Mouse (Mus musculus): ENCODE measurements around the gene Crybg1. TPM values are rescaled to one million over a fixed set of nuclear protein-coding genes. Genes with fewer than 3 reads are reported as not detected.

Gene Crybg1
- polyA plus RNA-seq, 1 experiment from 2014 or later, result 25.5 TPM

GRCm38 (mm10) chr10:44000156-44000865, 148.3 kb downstream of the Crybg1 start:
- no peaks in the 10 kb centered on the region for H3K27me3 ChIP-seq
- ChIA-PET CTCF (interaction anchor here (1.1 to 1.4 kb wide), 3 partner anchors 13 to 159 kb away, joined by 3 to 4 read pairs (median 3); no protein-coding TSS in a partner anchor), POLR2A (interaction anchor here (0.8 kb wide), 1 partner anchor 13 kb away, joined by 4 read pairs; no protein-coding TSS in a partner anchor)
- ATAC-seq (no peak), DNase-seq (ENCODE audit: low read depth, low spot score) (no peak)
- no peak for TF ChIP-seq CTCF (IDR thresholded peaks at IDR 0.05)
- in situ Hi-C loops (cut with MboI; ENCODE audit: low pct_unique_long_range_greater_than_20kb), result loop anchor here (5.0 kb wide), 1 partner anchor 67 kb away; no protein-coding TSS in a partner anchor

GRCm38 (mm10) chr10:43998503-43999082, 150.1 kb downstream of the Crybg1 start:
- peak; percentile 55 for ATAC-seq

DNA sequence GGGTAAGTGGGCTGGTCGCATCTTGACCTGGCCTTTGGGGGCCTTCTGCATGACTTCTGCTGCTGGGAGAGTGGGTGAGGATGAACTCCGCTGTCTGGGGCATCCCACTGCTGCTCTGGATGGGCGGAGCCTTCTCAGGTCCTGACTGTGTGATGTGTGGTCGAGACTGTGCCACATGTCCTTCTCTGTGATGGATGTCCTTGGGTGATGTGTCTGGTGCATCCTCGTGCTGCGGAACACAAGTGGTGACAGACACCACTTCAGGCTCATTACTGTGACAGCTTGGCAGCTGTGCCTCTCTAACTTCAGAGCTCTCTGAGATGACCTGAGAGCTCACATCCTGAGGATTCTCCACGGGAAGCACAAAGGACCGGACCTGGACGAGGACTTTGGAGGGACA, 150.6 kb downstream of the Crybg1 start:
- ATAC-seq (no peak), DNase-seq (ENCODE audit: low read depth, low spot score) (no peak)
- ChIA-PET POLR2A (no interaction called here), CTCF (interaction anchor here (1.0 kb wide), 1 partner anchor 76 kb away, joined by 3 read pairs; no protein-coding TSS in a partner anchor)
- in situ Hi-C loops (cut with MboI; ENCODE audit: low pct_unique_long_range_greater_than_20kb), result no loop called here
- no peak for TF ChIP-seq CTCF (IDR thresholded peaks at IDR 0.05)
- no peaks in the 10 kb centered on the region for H3K27me3 ChIP-seq

More at GRCm38 (mm10) chr10:43998503-43999082, 150.1 kb downstream of the Crybg1 start:
- TF ChIP-seq CTCF (IDR thresholded peaks at IDR 0.05), result no peak
- CTCF ChIA-PET, result interaction anchor here (1.0 kb wide), 1 partner anchor 75 kb away, joined by 3 read pairs; no protein-coding TSS in a partner anchor
- no peak for DNase-seq (ENCODE audit: low read depth, low spot score)
- no peaks in the 10 kb centered on the region for H3K27me3 ChIP-seq
- POLR2A ChIA-PET, result no interaction called here
- in situ Hi-C loops (cut with MboI; ENCODE audit: low pct_unique_long_range_greater_than_20kb), result no loop called here

DNA sequence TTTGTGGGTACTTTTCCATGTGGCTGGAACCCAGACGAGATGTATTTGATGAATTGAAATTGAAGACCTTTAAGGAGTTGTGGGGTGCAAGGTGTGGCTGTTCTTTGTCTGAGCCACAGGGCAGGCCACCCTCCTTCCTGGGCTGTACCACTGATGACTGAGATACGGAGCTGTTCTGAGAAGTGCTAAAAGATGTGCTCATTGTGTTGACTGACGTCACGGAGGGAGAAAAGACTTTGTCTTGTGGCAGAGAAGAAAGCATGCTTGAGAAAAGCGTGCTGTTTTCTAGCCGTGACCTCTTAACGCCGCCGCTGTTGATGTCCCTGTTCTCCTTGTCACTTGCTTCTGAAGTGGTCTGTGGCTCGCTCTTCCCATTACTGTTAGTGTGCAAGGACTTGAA, 151.4 kb downstream of the Crybg1 start:
- DNase-seq (ENCODE audit: low read depth, low spot score), result no peak
- in situ Hi-C loops (cut with MboI; ENCODE audit: low pct_unique_long_range_greater_than_20kb), result no loop called here
- ATAC-seq, result no peak
- no peaks in the 10 kb centered on the region for H3K27me3 ChIP-seq
- POLR2A ChIA-PET, result no interaction called here
- no peak for TF ChIP-seq CTCF (IDR thresholded peaks at IDR 0.05)
- CTCF ChIA-PET, result no interaction called here

- TF ChIP-seq CTCF (IDR thresholded peaks at IDR 0.05), result no peak
- H3K27me3 ChIP-seq, result no peaks in the 10 kb centered on the region
- DNase-seq (ENCODE audit: low read depth, low spot score) (no peak), ATAC-seq (no peak)
- CTCF ChIA-PET, result interaction anchor here (1.0 kb wide), 1 partner anchor 18 kb away, joined by 3 read pairs; no protein-coding TSS in a partner anchor
- POLR2A ChIA-PET, result no interaction called here
- in situ Hi-C loops (cut with MboI; ENCODE audit: low pct_unique_long_range_greater_than_20kb), result no loop called here
These were observed 152.6 kb downstream of the Crybg1 start for GRCm38 (mm10) chr10:43995858-43996650.

- ATAC-seq, result no peak
- H3K27me3 ChIP-seq, result no peaks in the 10 kb centered on the region
- in situ Hi-C loops (cut with MboI; ENCODE audit: low pct_unique_long_range_greater_than_20kb), result no loop called here
- CTCF ChIA-PET, result no interaction called here
- POLR2A ChIA-PET, result no interaction called here
- DNase-seq (ENCODE audit: low read depth, low spot score), result no peak
- TF ChIP-seq CTCF (IDR thresholded peaks at IDR 0.05), result no peak
These were observed 155.5 kb downstream of the Crybg1 start for GRCm38 (mm10) chr10:43993198-43993597.

DNA sequence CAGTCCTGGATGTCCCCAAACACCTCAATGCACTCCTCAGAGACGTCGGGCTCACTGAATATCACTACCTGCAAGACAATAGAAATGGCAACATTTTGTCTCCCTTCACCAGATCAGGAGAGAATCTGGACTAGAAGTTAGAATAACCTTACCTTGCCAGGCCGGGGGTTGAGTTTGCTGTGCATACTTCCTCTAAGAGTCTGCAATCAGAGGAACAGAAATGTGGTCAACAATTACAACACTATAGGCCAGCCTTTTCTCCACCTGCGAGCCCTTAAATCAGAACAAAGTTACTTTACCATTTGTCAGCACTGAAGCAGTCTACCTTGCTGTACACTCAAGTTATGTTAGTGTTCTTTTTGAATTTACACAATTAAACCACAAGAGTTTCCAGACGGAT, 156.1 kb downstream of the Crybg1 start:
- CTCF ChIA-PET, result interaction anchor here (1.1 to 1.3 kb wide), 3 partner anchors 18 to 168 kb away, joined by 3 to 4 read pairs (median 3); no protein-coding TSS in a partner anchor

DNA sequence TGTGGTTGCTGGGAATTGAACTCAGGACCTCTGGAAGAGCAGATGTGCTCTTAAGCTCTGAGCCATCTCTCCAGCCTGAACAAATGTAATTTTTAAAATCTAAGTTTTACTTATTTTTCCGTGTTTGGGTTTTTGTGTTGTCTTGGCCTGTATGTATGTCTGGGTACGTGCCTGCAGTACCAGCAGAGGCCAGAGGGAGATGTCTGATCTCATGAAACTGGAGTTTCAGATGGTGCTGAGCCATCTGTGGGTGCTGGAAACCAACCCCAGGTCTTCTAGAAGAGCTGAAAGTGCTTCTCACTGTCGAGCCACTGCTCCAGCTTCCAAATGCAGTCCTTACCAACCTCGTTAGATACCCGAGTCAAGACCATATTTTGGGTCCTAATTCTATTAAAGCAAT, 157.4 kb downstream of the Crybg1 start:
- no peak for TF ChIP-seq CTCF (IDR thresholded peaks at IDR 0.05)
- ATAC-seq, result no peak
- DNase-seq (ENCODE audit: low read depth, low spot score), result no peak
- in situ Hi-C loops (cut with MboI; ENCODE audit: low pct_unique_long_range_greater_than_20kb), result no loop called here
- POLR2A ChIA-PET, result interaction anchor here (1.1 kb wide), 1 partner anchor 22 kb away, joined by 4 read pairs; no protein-coding TSS in a partner anchor
- H3K27me3 ChIP-seq, result no peaks in the 10 kb centered on the region
- CTCF ChIA-PET, result no interaction called here

More for the DNA sequence above, 156.1 kb downstream of the Crybg1 start:
- POLR2A ChIA-PET, result no interaction called here
- in situ Hi-C loops (cut with MboI; ENCODE audit: low pct_unique_long_range_greater_than_20kb), result no loop called here
- no peak for DNase-seq (ENCODE audit: low read depth, low spot score)
- no peak for ATAC-seq
- no peak for TF ChIP-seq CTCF (IDR thresholded peaks at IDR 0.05)
- no peaks in the 10 kb centered on the region for H3K27me3 ChIP-seq

- ATAC-seq, result no peak
- ChIA-PET CTCF (no interaction called here), POLR2A (no interaction called here)
- no peaks in the 10 kb centered on the region for H3K27me3 ChIP-seq
- in situ Hi-C loops (cut with MboI; ENCODE audit: low pct_unique_long_range_greater_than_20kb), result no loop called here
- TF ChIP-seq CTCF (IDR thresholded peaks at IDR 0.05), result no peak
- no peak for DNase-seq (ENCODE audit: low read depth, low spot score)
These were observed 164.8 kb downstream of the Crybg1 start for GRCm38 (mm10) chr10:43983866-43984265.

DNA sequence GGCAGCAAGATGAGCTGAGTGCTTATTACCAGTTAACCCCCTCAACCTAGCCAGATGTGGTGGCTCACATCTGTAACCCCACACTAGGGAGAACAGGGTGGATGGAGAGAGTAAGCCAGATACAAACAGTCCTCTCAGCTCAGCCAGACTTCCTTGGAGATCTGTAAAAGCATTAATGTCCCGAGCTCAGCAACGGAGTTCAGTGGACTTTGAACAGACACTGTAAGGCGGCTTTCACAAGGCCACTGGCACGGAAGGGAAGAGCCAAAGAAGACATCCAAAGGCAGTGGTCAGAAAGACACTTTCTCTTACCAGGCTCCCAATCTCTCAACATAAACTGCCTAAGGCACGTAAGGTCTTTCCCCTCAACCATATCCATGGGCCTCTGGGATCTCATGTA, 165.4 kb downstream of the Crybg1 start:
- CTCF ChIA-PET, result no interaction called here
- in situ Hi-C loops (cut with MboI; ENCODE audit: low pct_unique_long_range_greater_than_20kb), result no loop called here
- no peaks in the 10 kb centered on the region for H3K27me3 ChIP-seq
- no peak for TF ChIP-seq CTCF (IDR thresholded peaks at IDR 0.05)
- DNase-seq (ENCODE audit: low read depth, low spot score) (no peak), ATAC-seq (no peak)
- POLR2A ChIA-PET, result no interaction called here
